Mouse (Mus musculus): ENCODE data around the gene Slc16a13. TPM values are rescaled to one million over a fixed set of nuclear protein-coding genes. Genes with fewer than 3 reads are reported as not detected.

The Slc16a13 gene
- total and polyA plus RNA-seq, 2 experiments: 1.3 to 3.3 TPM

DNA sequence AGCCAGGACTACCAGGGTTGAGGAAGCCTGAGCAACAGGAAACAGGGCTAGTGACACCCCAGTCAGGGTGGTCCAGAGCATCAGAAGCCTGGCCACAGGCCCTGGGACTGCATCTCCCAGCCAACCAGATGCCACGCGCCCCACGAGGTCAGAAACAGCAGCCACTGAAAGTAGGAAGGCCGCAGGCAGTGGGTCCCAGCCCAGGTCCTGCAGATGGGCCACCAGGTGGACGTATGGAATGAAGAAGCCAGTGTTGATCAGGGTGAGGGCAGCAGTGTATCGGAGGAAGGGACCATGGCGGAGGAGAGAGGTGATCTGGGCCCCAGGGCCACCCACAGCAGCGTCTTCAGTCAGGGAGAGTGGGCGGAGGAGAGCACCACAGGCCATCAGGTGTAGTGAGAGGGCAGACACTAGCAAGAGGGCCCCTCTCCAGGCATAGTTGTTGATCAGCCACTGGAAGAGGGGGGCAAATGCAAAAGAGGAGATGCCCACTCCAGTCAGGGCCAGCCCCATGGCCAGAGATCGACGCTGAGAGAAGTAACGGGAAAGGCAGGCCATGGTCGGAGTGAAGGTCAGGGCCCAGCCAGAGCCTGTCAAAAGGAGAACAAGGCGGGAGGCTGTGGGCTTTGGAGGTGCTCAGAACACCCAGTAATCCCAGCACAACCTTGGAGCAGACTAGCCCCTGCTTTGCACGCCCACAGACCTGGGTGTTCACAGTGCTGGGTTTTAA is 2.0 kb downstream of the Slc16a13 start:
- Histone ChIP-seq H3K27ac (replicated peaks; ENCODE audit: insufficient read depth, low read depth, low read length) (no peak overlapping the region), H3K4me1 (ENCODE audit: control insufficient read depth, insufficient read depth, low read length) (no peaks in the 10 kb centered on the region), H3K27me3 (ENCODE audit: control insufficient read depth, insufficient read depth, low read length) (no peaks in the 10 kb centered on the region), H3K36me3 (ENCODE audit: control insufficient read depth, insufficient read depth, low read length) (no peaks in the 10 kb centered on the region), H3K4me3 (ENCODE audit: insufficient read depth, low read depth, low read length) (no peak overlapping the region), H3K79me2 (ENCODE audit: control insufficient read depth, insufficient read depth, low read length) (no peaks in the 10 kb centered on the region), H3K9ac (ENCODE audit: low read depth, low read length) (no peak overlapping the region)
- no peak for TF ChIP-seq POLR2A (IDR thresholded peaks at IDR 0.05; ENCODE audit: extremely low read depth, insufficient read depth, low read length)
- TF ChIP-seq CTCF (IDR thresholded peaks at IDR 0.05; ENCODE audit: low read depth, low read length): no peak
- WGBS: 96% methylated on average over 15 of the region's 15 CpGs
- DNase-seq (ENCODE audit: extremely low read depth, low read depth, low spot score): no peak

DNA sequence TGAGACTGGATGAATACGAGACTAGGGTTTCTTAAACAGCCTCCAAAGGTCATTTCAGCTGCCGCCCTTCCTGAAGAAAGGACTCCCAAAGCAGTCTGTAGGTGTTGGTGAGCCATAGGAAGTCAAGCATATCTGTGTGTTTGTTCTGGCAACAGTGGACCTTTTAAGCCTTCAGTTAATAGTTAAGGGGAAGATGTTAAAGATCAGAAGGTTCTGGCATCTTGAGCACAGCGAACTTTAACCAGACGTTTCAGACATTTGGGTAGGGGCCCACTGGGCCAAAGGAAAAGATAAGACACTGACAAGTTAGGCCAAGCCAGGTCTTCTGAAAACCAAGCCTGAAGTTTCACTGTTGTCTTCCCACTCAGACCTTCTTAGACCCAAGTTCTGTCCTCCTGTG is 2.8 kb downstream of the Slc16a13 start:
- Histone ChIP-seq H3K9ac (ENCODE audit: low read depth, low read length) (no peak overlapping the region), H3K4me3 (ENCODE audit: insufficient read depth, low read depth, low read length) (no peak overlapping the region), H3K79me2 (ENCODE audit: control insufficient read depth, insufficient read depth, low read length) (no peaks in the 10 kb centered on the region), H3K27ac (replicated peaks; ENCODE audit: insufficient read depth, low read depth, low read length) (no peak overlapping the region; the same call in 1 of the 2 replicates), H3K27me3 (ENCODE audit: control insufficient read depth, insufficient read depth, low read length) (no peaks in the 10 kb centered on the region), H3K4me1 (ENCODE audit: control insufficient read depth, insufficient read depth, low read length) (peaks cover 6% of the 10 kb centered on the region), H3K36me3 (ENCODE audit: control insufficient read depth, insufficient read depth, low read length) (no peaks in the 10 kb centered on the region)
- TF ChIP-seq CTCF (IDR thresholded peaks at IDR 0.05; ENCODE audit: low read depth, low read length) (no peak), POLR2A (IDR thresholded peaks at IDR 0.05; ENCODE audit: extremely low read depth, insufficient read depth, low read length) (no peak)
- DNase-seq (ENCODE audit: extremely low read depth, low read depth, low spot score): peak; percentile 74
- 55% methylated on average over 4 of the region's 4 CpGs for WGBS

DNA sequence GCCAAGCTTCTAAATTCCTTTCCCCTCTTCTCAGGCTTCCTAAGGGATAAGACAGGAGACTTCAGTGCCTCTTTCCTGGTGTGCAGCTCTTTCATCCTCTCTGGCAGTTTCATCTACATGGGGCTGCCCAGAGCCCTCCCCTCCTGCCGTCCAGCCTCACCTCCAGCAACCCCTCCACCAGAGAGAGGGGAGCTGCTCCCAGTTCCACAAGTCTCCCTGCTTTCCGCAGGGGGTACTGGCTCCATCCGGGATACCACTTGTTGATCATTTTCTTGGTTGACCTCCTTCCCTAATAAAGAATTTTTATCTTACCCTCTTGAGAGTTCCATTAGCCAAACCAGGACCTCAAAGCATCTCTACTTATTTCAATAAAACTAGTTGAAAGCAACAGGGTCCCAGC is 4.8 kb downstream of the Slc16a13 start:
- Histone ChIP-seq H3K4me1 (ENCODE audit: control insufficient read depth, insufficient read depth, low read length) (peaks cover 15% of the 10 kb centered on the region), H3K9ac (ENCODE audit: low read depth, low read length) (no peak overlapping the region), H3K27me3 (ENCODE audit: control insufficient read depth, insufficient read depth, low read length) (no peaks in the 10 kb centered on the region), H3K79me2 (ENCODE audit: control insufficient read depth, insufficient read depth, low read length) (no peaks in the 10 kb centered on the region), H3K36me3 (ENCODE audit: control insufficient read depth, insufficient read depth, low read length) (no peaks in the 10 kb centered on the region), H3K27ac (replicated peaks; ENCODE audit: insufficient read depth, low read depth, low read length) (no peak overlapping the region), H3K4me3 (ENCODE audit: insufficient read depth, low read depth, low read length) (no peak overlapping the region)
- 94% methylated on average over 3 of the region's 3 CpGs for WGBS
- DNase-seq (ENCODE audit: extremely low read depth, low read depth, low spot score): no peak
- TF ChIP-seq CTCF (IDR thresholded peaks at IDR 0.05; ENCODE audit: low read depth, low read length) (no peak), POLR2A (IDR thresholded peaks at IDR 0.05; ENCODE audit: extremely low read depth, insufficient read depth, low read length) (no peak)

DNA sequence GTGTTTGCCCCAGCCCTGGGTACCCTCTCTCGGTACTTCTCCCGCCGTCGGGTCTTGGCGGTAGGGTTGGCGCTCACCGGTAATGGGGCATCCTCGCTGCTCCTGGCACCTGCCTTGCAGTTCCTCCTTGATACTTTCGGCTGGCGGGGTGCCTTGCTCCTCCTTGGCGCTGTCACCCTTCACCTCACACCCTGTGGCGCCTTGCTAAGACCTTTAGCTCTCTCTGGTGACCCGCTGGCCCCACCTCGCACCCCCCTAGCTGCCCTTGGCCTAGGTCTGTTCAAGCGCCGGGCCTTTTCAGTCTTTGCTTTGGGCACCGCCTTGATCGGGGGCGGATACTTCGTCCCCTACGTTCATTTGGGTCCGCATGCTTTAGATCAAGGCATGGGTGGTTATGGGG is 5.6 kb downstream of the Slc16a13 start:
- DNase-seq (ENCODE audit: extremely low read depth, low read depth, low spot score): no peak
- Histone ChIP-seq H3K27ac (replicated peaks; ENCODE audit: insufficient read depth, low read depth, low read length) (no peak overlapping the region), H3K9ac (ENCODE audit: low read depth, low read length) (no peak overlapping the region), H3K4me3 (ENCODE audit: insufficient read depth, low read depth, low read length) (no peak overlapping the region), H3K27me3 (ENCODE audit: control insufficient read depth, insufficient read depth, low read length) (no peaks in the 10 kb centered on the region), H3K4me1 (ENCODE audit: control insufficient read depth, insufficient read depth, low read length) (peaks cover 15% of the 10 kb centered on the region), H3K36me3 (ENCODE audit: control insufficient read depth, insufficient read depth, low read length) (no peaks in the 10 kb centered on the region), H3K79me2 (ENCODE audit: control insufficient read depth, insufficient read depth, low read length) (no peaks in the 10 kb centered on the region)
- no peak for TF ChIP-seq CTCF (IDR thresholded peaks at IDR 0.05; ENCODE audit: low read depth, low read length)
- TF ChIP-seq POLR2A (IDR thresholded peaks at IDR 0.05; ENCODE audit: extremely low read depth, insufficient read depth, low read length): no peak
- 70% methylated on average over 22 of the region's 22 CpGs for WGBS

- no peaks in the 10 kb centered on the region for H3K27me3 ChIP-seq (ENCODE audit: control insufficient read depth, insufficient read depth, low read length)
- H3K9ac ChIP-seq (ENCODE audit: low read depth, low read length): no peak overlapping the region
- TF ChIP-seq CTCF (IDR thresholded peaks at IDR 0.05; ENCODE audit: low read depth, low read length) (no peak), POLR2A (IDR thresholded peaks at IDR 0.05; ENCODE audit: extremely low read depth, insufficient read depth, low read length) (no peak)
- H3K36me3 ChIP-seq (ENCODE audit: control insufficient read depth, insufficient read depth, low read length): no peaks in the 10 kb centered on the region
- no peak overlapping the region for H3K4me3 ChIP-seq (ENCODE audit: insufficient read depth, low read depth, low read length)
- H3K79me2 ChIP-seq (ENCODE audit: control insufficient read depth, insufficient read depth, low read length): no peaks in the 10 kb centered on the region
- H3K4me1 ChIP-seq (ENCODE audit: control insufficient read depth, insufficient read depth, low read length): peaks cover 15% of the 10 kb centered on the region
- no peak for DNase-seq (ENCODE audit: extremely low read depth, low read depth, low spot score)
- WGBS: 46% methylated on average over 18 of the region's 18 CpGs
- no peak overlapping the region for H3K27ac ChIP-seq (replicated peaks; ENCODE audit: insufficient read depth, low read depth, low read length)
These were observed 6.0 kb downstream of the Slc16a13 start for GRCm38 (mm10) chr11:70214856-70215209.

- Histone ChIP-seq H3K36me3 (ENCODE audit: control insufficient read depth, insufficient read depth, low read length) (no peaks in the 10 kb centered on the region), H3K4me3 (ENCODE audit: insufficient read depth, low read depth, low read length) (peak overlapping the region; percentile 55), H3K79me2 (ENCODE audit: control insufficient read depth, insufficient read depth, low read length) (no peaks in the 10 kb centered on the region), H3K27me3 (ENCODE audit: control insufficient read depth, insufficient read depth, low read length) (no peaks in the 10 kb centered on the region), H3K27ac (replicated peaks; ENCODE audit: insufficient read depth, low read depth, low read length) (peak overlapping the region; percentile 17; the same call in 1 of the 2 replicates), H3K4me1 (ENCODE audit: control insufficient read depth, insufficient read depth, low read length) (peaks cover 15% of the 10 kb centered on the region), H3K9ac (ENCODE audit: low read depth, low read length) (peak overlapping the region; percentile 65)
- 2% methylated on average over 46 of the region's 46 CpGs for WGBS
- DNase-seq (ENCODE audit: extremely low read depth, low read depth, low spot score): peak; percentile 50
- TF ChIP-seq POLR2A (IDR thresholded peaks at IDR 0.05; ENCODE audit: extremely low read depth, insufficient read depth, low read length) (no peak), CTCF (IDR thresholded peaks at IDR 0.05; ENCODE audit: low read depth, low read length) (no peak)
These were observed 6.5 kb downstream of the Slc16a13 start for GRCm38 (mm10) chr11:70214191-70214855.
